Mouse (Mus musculus) hindbrain, embryonic 15.5 days (tissue): ENCODE data around the gene Aig1. TPM values are rescaled to one million over a fixed set of nuclear protein-coding genes. Genes with fewer than 3 reads are reported as not detected.
"Not testable (repeated sequence)": the region's sequence is repeated elsewhere in the genome, so short reads cannot be mapped to it uniquely, and the experiment has no call there.

ENCODE experiments used
- ATAC-seq: fragments of 200-750 bp; cut with Nextera tagmentation; 2 replicates; pipeline ENCODE4 v1.8.0; 2017; ENCODE audit warnings: low read depth, moderate number of reproducible peaks, moderate TSS enrichment; ENCODE audit not compliant: low FRiP score
- H3K27ac ChIP-seq: fragments of 300-500 bp; sonication (generic); replicated peaks from 2 replicates; pipeline ENCODE4 v1.5.1; 2015; ENCODE audit warnings: mild to moderate bottlenecking, inconsistent platforms
- H3K27me3 ChIP-seq: fragments of 300-500 bp; sonication (generic); 2 replicates; pipeline ENCODE4 v1.6.1; 2015; ENCODE audit warnings: control low read depth, inconsistent platforms
- H3K36me3 ChIP-seq: fragments of 300-500 bp; sonication (generic); 2 replicates; pipeline ENCODE4 v1.6.1; 2015; ENCODE audit warnings: control low read depth, inconsistent platforms
- H3K4me1 ChIP-seq: fragments of 300-500 bp; sonication (generic); replicated peaks from 2 replicates; pipeline ENCODE4 v1.6.1; 2015; ENCODE audit warnings: control low read depth, inconsistent platforms
- H3K4me2 ChIP-seq: fragments of 300-500 bp; sonication (generic); 2 replicates; pipeline ENCODE4 v1.6.1; 2015; ENCODE audit warnings: moderate library complexity, mild to moderate bottlenecking, inconsistent platforms
- H3K4me3 ChIP-seq: fragments of 300-500 bp; sonication (generic); 2 replicates; pipeline ENCODE4 v1.5.1; 2015; ENCODE audit warnings: mild to moderate bottlenecking, inconsistent platforms
- H3K9ac ChIP-seq: fragments of 300-500 bp; sonication (generic); 2 replicates; pipeline ENCODE4 v1.6.1; 2015; ENCODE audit warnings: inconsistent platforms
- H3K9me3 ChIP-seq: fragments of 300-500 bp; sonication (generic); 2 replicates; pipeline ENCODE4 v1.6.1; 2016; ENCODE audit warnings: control low read depth, inconsistent platforms
- WGBS: fragments of 180-500 bp; shearing (Covaris S2); methylation state at CpG from one replicate; pipeline ENCODE4 v1.1.7; 2015; 5-methylcytosine and 5-hydroxymethylcytosine counted together
- polyA plus RNA-seq: library from polyadenylated mRNA; unstranded; fragments of >200 nt; fragmentation: Nextera tagmentation; extraction: Ambion mirVana; gene quantifications from 2 replicates; pipeline ENCODE4 v1.2.1, GENCODE M21; 2015

Aig1 gene
- polyA plus RNA-seq, result 94.7 and 98.5 TPM in 2 replicates

DNA sequence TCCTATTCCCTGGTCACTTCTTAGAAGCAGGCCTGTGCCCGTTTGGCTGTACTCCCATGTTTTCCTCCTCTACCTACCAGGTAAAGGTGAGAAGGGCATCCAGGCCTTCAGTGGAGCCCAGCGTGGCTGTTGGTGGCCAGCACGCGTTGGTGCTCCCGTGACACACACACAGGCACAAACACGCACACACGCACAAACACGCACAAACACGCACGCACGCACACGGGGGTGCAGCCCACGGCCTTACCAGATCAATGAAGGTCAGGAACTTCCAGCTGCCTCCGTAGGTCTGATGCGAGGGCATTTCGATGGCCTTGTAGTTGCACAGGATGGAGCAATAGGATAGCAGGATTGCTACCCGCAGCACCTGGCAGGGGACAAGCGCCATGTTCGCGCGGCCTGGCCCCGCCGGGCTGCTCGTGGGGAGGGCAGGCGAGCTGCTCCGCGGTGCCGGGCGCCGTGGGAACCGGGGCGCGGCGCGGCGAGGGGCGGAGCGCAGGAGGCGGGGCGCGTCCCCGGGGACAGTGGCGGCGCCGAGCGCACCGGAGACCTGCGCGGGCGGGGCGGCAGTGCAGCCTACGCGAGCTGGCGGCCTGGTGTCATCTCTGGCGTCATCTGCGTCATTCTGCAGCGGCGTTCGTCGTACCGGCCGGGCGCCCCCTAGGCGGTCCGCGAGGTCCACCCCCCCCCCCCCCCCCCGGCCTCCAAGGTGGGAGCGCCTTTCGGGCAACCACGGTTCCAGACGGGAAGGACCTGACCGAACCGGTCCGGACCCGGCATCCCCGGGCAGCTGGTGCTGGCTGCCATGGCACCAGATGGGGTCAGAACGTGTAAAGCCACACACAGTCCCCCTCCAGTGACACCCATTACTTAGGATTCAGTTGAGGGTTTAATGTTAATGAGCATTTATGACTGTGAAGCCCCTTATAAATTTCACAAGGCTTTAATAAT is at the start of gene Aig1:
Aig1 (minus strand) TSS at position 610 of the 951 bp plus-strand sequence.
- ATAC-seq, result peak; percentile 95

GRCm38 (mm10) chr10:13916645-13917342 is 48.0 kb upstream of the Aig1 start:
- no peaks in the 10 kb centered on the region for H3K36me3 ChIP-seq
- no peaks in the 10 kb centered on the region for H3K27me3 ChIP-seq
- ATAC-seq, result peak; percentile 95
- H3K4me3 ChIP-seq, result no peak overlapping the region
- H3K27ac ChIP-seq, result no peak overlapping the region; the same call in 1 of the 2 replicates
- no peaks in the 10 kb centered on the region for H3K9me3 ChIP-seq
- H3K9ac ChIP-seq, result no peak overlapping the region
- 22% methylated on average over 12 of the region's 12 CpGs for WGBS
- 0 out of 2 replicates have a peak overlapping the region, but pooled peaks have one; percentile 5 for H3K4me2 ChIP-seq
- peaks cover 13% of the 10 kb centered on the region for H3K4me1 ChIP-seq

More for the DNA sequence above, at the start of gene Aig1:
- Histone ChIP-seq H3K4me3 (peak within 1 kb of the TSS; percentile 87), H3K9ac (peak within 1 kb of the TSS; percentile 94), H3K4me1 (peaks cover 13% of the 10 kb centered on the region), H3K9me3 (no peaks in the 10 kb centered on the region), H3K27ac (peak within 1 kb of the TSS; percentile 90), H3K4me2 (peak within 1 kb of the TSS; percentile 79), H3K27me3 (no peaks in the 10 kb centered on the region), H3K36me3 (no peaks in the 10 kb centered on the region)
- 1% methylated on average over 70 of the region's 77 CpGs for WGBS

DNA sequence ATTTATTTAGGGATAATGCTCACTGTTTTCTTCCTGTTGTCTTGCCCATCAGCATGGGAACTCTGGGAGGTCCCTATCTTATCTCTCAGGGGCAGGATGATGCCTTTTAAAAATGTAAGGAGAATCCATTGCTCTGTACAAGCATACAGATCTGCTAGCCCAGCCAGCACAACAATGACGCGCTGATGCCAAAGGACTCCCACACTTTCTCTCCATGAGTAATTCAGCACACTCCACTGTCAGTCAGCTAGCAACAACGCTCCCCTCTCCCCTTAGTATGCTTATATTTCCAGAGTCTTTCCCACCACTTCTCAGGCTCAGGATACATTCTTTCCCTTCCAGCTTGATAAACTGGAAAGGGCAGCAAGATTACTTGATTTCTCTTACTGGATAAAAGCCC is 46.4 kb upstream of the Aig1 start:
- H3K4me3 ChIP-seq, result no peak overlapping the region
- H3K4me1 ChIP-seq, result peaks cover 13% of the 10 kb centered on the region
- H3K4me2 ChIP-seq, result no peak overlapping the region
- ATAC-seq, result no peak
- no peaks in the 10 kb centered on the region for H3K36me3 ChIP-seq
- H3K27ac ChIP-seq, result no peak overlapping the region
- no peaks in the 10 kb centered on the region for H3K27me3 ChIP-seq
- no peak overlapping the region for H3K9ac ChIP-seq
- WGBS, result 55% methylated on average over 3 of the region's 3 CpGs
- H3K9me3 ChIP-seq, result no peaks in the 10 kb centered on the region

- Histone ChIP-seq H3K27ac (no peak overlapping the region), H3K9ac (no peak overlapping the region), H3K36me3 (no peaks in the 10 kb centered on the region), H3K4me3 (no peak overlapping the region), H3K9me3 (no peaks in the 10 kb centered on the region), H3K27me3 (no peaks in the 10 kb centered on the region), H3K4me1 (peaks cover 13% of the 10 kb centered on the region), H3K4me2 (no peak overlapping the region)
- no peak for ATAC-seq
Observed at GRCm38 (mm10) chr10:13913689-13914088, 44.9 kb upstream of the Aig1 start.

DNA sequence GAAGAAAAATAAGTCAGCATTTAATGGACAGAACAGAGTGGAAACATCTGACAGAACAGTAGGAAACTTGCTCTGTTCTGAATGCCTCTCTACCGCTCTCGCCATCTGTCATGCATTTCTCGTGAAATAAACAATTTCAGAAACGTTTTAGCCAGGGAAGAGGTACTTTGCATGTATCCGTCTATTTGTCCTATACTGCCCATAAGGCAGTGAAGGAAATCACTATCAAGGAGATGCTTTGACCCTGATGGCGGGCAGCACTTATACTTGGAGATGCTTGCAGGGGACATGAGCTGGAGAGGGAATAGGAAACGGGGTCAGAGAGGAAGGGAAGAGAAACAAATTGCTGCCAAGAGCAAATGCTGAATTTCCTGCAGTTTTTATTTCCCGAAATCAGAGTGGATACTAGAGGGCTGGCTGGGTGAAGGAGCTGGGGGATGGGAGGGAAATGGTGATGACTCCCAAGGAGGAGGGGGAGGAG is 37.5 kb upstream of the Aig1 start:
- no peak overlapping the region for H3K4me2 ChIP-seq
- WGBS, result 72% methylated on average over 8 of the region's 8 CpGs
- H3K27me3 ChIP-seq, result no peaks in the 10 kb centered on the region
- H3K36me3 ChIP-seq, result no peaks in the 10 kb centered on the region
- 0 out of 2 replicates have a peak, but pooled peaks cover 3% of the 10 kb centered on the region for H3K4me1 ChIP-seq
- ATAC-seq, result no peak
- no peaks in the 10 kb centered on the region for H3K9me3 ChIP-seq
- H3K4me3 ChIP-seq, result no peak overlapping the region
- no peak overlapping the region for H3K9ac ChIP-seq
- no peak overlapping the region for H3K27ac ChIP-seq

DNA sequence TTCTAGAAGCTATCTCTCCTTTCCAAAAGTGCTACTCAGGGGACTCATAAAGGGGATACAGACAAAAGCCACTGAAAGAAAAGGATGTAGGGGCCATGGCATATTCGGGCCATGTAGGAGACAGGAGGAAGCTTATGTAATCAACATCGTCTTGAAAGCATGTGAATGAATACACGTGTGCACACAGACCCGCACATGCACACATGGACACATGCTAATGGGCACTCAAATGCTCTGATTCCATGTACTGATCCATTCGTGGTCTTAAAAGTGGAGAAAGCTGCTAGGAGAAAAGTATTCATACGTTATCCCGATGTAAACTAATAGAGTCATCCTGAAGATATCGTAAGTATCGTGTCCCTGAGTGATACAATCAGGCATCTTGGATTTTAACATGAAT is 36.8 kb upstream of the Aig1 start:
- H3K9ac ChIP-seq, result no peak overlapping the region

GRCm38 (mm10) chr10:13892762-13893161 is 24.0 kb upstream of the Aig1 start:
- WGBS, result 90% methylated on average over 7 of the region's 7 CpGs
- H3K9ac ChIP-seq, H3K9me3 ChIP-seq, H3K4me1 ChIP-seq, H3K27ac ChIP-seq, H3K4me3 ChIP-seq, H3K36me3 ChIP-seq, H3K27me3 ChIP-seq, H3K4me2 ChIP-seq, ATAC-seq: not testable (repeated sequence)

More for the DNA sequence above, 36.8 kb upstream of the Aig1 start:
- H3K4me2 ChIP-seq, result no peak overlapping the region
- H3K27me3 ChIP-seq, result no peaks in the 10 kb centered on the region
- no peaks in the 10 kb centered on the region for H3K9me3 ChIP-seq
- 87% methylated on average over 9 of the region's 9 CpGs for WGBS
- H3K4me1 ChIP-seq, result 0 out of 2 replicates have a peak, but pooled peaks cover 3% of the 10 kb centered on the region
- H3K36me3 ChIP-seq, result no peaks in the 10 kb centered on the region
- ATAC-seq, result no peak
- H3K27ac ChIP-seq, result no peak overlapping the region
- no peak overlapping the region for H3K4me3 ChIP-seq

DNA sequence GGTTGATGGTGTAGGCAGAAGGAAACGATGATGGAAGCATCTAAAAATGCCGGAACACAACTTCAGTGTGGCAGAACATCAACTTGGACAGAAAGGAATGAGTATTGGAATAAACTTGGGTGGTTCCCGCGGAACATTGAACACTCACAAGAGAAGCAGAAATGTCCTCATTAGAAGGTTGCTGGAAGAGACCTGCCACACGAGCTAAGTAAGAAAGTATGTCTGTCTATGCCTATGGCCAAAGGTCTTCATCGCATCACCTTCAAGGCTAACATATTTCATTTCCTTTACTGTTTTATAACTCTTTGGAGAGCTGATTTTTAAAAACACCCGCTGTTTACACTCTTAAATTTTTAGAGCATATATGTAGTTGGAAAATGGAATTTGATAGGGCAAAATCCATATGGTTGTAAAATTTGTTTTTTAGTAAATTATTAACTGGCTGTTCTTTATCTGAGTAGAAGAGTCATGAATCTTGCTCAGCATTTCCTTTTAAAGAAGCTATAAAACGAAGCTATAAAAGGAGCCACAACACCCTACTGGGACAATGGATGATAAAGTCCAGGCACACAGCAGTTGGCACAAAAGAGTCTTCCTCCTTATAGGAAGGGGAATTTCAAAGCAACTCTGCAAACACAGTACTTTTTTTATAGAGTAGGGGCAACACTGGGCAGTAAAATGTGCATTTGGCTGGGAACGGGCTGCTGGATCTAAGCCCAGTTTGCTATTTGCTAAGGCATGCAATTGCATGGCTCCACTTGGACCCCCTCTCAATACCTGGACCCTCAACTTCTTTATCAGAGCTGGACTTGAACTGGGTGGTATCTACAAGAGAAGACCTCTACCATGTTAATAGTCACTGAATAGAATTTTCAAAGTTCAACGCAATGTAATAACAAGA is 14.4 kb upstream of the Aig1 start:
- H3K4me1 ChIP-seq, result no peaks in the 10 kb centered on the region
- 82% methylated on average over 10 of the region's 10 CpGs for WGBS
- no peaks in the 10 kb centered on the region for H3K27me3 ChIP-seq
- H3K4me2 ChIP-seq, result no peak overlapping the region
- H3K36me3 ChIP-seq, result no peaks in the 10 kb centered on the region
- H3K4me3 ChIP-seq, result no peak overlapping the region
- no peak for ATAC-seq
- H3K9ac ChIP-seq, result no peak overlapping the region
- H3K9me3 ChIP-seq, result no peaks in the 10 kb centered on the region
- H3K27ac ChIP-seq, result no peak overlapping the region

DNA sequence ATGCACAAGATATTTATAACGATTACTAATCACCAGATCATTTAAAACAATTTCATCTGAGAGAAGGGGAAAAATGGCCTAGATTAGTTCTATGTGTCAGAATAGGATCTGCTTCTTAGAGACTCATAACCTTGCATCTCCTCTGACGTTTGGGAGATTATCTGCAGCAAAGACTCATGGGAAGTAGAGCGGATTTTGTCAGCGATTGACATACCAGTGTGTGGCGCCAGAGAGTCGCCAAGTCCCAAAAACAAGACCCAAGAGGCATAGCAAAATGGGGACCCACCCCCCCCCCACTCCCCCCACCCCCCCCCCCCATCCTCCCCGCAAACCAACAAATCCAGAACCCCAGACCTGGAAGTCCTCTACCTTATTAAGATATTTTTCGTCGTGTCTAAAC is 13.7 kb upstream of the Aig1 start:
- H3K9me3 ChIP-seq, result no peaks in the 10 kb centered on the region
- H3K27ac ChIP-seq, result no peak overlapping the region
- H3K4me3 ChIP-seq, result no peak overlapping the region
- no peak for ATAC-seq
- H3K9ac ChIP-seq, result no peak overlapping the region
- no peak overlapping the region for H3K4me2 ChIP-seq
- H3K27me3 ChIP-seq, result no peaks in the 10 kb centered on the region
- no peaks in the 10 kb centered on the region for H3K36me3 ChIP-seq
- WGBS, result 68% methylated on average over 9 of the region's 9 CpGs
- no peaks in the 10 kb centered on the region for H3K4me1 ChIP-seq

DNA sequence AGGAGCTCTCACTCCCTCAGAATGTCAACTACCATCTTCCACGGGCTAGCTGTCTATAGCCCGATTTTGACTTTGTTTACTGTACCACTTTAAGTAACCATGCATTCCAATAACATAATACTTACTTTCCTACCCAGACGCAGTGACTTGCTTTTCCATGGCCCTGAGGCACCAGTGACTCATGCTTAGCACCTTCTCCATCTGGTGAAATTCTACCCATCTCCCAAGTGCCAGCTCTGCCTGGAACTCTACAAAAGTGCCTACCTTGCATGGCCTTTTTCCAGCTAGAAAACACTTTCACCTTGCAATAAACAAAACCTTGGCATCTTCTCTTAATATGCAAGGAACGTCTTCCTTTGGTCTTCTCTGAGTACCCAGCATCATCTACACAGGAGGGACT is 9.9 kb upstream of the Aig1 start:
- no peak overlapping the region for H3K27ac ChIP-seq
- no peak overlapping the region for H3K4me3 ChIP-seq
- H3K9ac ChIP-seq, result no peak overlapping the region
- no peaks in the 10 kb centered on the region for H3K9me3 ChIP-seq
- H3K4me2 ChIP-seq, result no peak overlapping the region
- no peaks in the 10 kb centered on the region for H3K36me3 ChIP-seq
- H3K4me1 ChIP-seq, result no peaks in the 10 kb centered on the region
- H3K27me3 ChIP-seq, result no peaks in the 10 kb centered on the region
- WGBS, result 89% methylated on average over 4 of the region's 4 CpGs
- ATAC-seq, result no peak

GRCm38 (mm10) chr10:13875038-13875420 is 6.2 kb upstream of the Aig1 start:
- H3K27ac ChIP-seq, result no peak overlapping the region
- no peaks in the 10 kb centered on the region for H3K4me1 ChIP-seq
- H3K9ac ChIP-seq, result no peak overlapping the region
- no peaks in the 10 kb centered on the region for H3K36me3 ChIP-seq
- ATAC-seq, result no peak
- H3K9me3 ChIP-seq, result no peaks in the 10 kb centered on the region
- 82% methylated on average over 4 of the region's 4 CpGs for WGBS
- no peak overlapping the region for H3K4me3 ChIP-seq
- H3K4me2 ChIP-seq, result no peak overlapping the region
- no peaks in the 10 kb centered on the region for H3K27me3 ChIP-seq
